Mouse (Mus musculus) limb, embryonic 11.5 days (tissue): Measurements from ENCODE around the gene Gm45521. TPM values are rescaled to one million over a fixed set of nuclear protein-coding genes. Genes with fewer than 3 reads are reported as not detected.
"Not testable (repeated sequence)": the region's sequence is repeated elsewhere in the genome, so short reads cannot be mapped to it uniquely, and the experiment has no call there.

Experiments used
- ATAC-seq: fragments of 200-750 bp; cut with Nextera tagmentation; 2 replicates; pipeline ENCODE4 v1.8.0; 2017; ENCODE audit warnings: low read depth; ENCODE audit not compliant: insufficient number of reproducible peaks, low FRiP score, low TSS enrichment
- DNase-seq: peaks from one replicate; pipeline ENCODE4 v3.0.0-alpha.2; 2015; ENCODE audit warnings: low spot score
- H3K27ac ChIP-seq: fragments of 300-500 bp; sonication (generic); replicated peaks from 2 replicates; pipeline ENCODE4 v1.5.1; 2014; ENCODE audit warnings: low read depth, mild to moderate bottlenecking, low read length
- H3K27me3 ChIP-seq: fragments of 300-500 bp; sonication (generic); 2 replicates; pipeline ENCODE4 v1.6.1; 2014; ENCODE audit warnings: mild to moderate bottlenecking, low read length, mixed read lengths; ENCODE audit not compliant: control insufficient read depth, insufficient read depth
- H3K36me3 ChIP-seq: fragments of 300-500 bp; sonication (generic); 2 replicates; pipeline ENCODE4 v1.6.1; 2014; ENCODE audit warnings: mild to moderate bottlenecking, low read length, moderate library complexity, mixed read lengths; ENCODE audit not compliant: control insufficient read depth, insufficient read depth
- H3K4me1 ChIP-seq: fragments of 300-500 bp; sonication (generic); 2 replicates; pipeline ENCODE4 v1.6.1; 2014; ENCODE audit warnings: low read length, mixed read lengths; ENCODE audit not compliant: control insufficient read depth, insufficient read depth
- H3K4me2 ChIP-seq: fragments of 300-500 bp; sonication (generic); 2 replicates; pipeline ENCODE4 v1.6.1; 2014; ENCODE audit warnings: low read depth, mild to moderate bottlenecking, moderate library complexity; ENCODE audit not compliant: severe bottlenecking
- H3K4me3 ChIP-seq: fragments of 300-500 bp; sonication (generic); 2 replicates; pipeline ENCODE4 v1.5.1; 2014; ENCODE audit warnings: low read depth, low read length
- H3K9ac ChIP-seq: fragments of 300-500 bp; sonication (generic); 2 replicates; pipeline ENCODE4 v1.6.1; 2014; ENCODE audit warnings: mild to moderate bottlenecking, low read length
- H3K9me3 ChIP-seq: fragments of 300-500 bp; sonication (generic); 2 replicates; pipeline ENCODE4 v1.6.1; 2016; ENCODE audit warnings: low read length; ENCODE audit not compliant: control insufficient read depth
- WGBS: fragments of 180-500 bp; shearing (Covaris S2); extraction: QIAGEN DNeasy Blood & Tissue Kit; methylation state at CpG from one replicate; pipeline ENCODE4 v1.1.7; 2014; 5-methylcytosine and 5-hydroxymethylcytosine counted together
- polyA plus RNA-seq: library from polyadenylated mRNA; unstranded; fragments of >200 nt; fragmentation: Nextera tagmentation; extraction: Ambion mirVana; gene quantifications from 2 replicates; pipeline ENCODE4 v1.2.1, GENCODE M21; 2014

Gm45521 gene
- polyA plus RNA-seq, 1 experiment from 2014 or later, result 0.31 TPM

GRCm38 (mm10) chr14:8003727-8004670 is 46.9 kb downstream of the Gm45521 start:
- Histone ChIP-seq H3K27ac (no peak overlapping the region), H3K9ac (peak overlapping the region; percentile 7; the same call in 1 of the 2 replicates), H3K27me3 (peaks cover 14% of the 10 kb centered on the region), H3K9me3 (no peaks in the 10 kb centered on the region), H3K36me3 (no peaks in the 10 kb centered on the region), H3K4me2 (peak overlapping the region; percentile 62), H3K4me3 (peak overlapping the region; percentile 47), H3K4me1 (peaks cover 12% of the 10 kb centered on the region; the same call in 1 of the 2 replicates)
- ATAC-seq (no peak), DNase-seq (no peak)
- 55% methylated on average over 18 of the region's 18 CpGs for WGBS

- H3K4me1 ChIP-seq, result peaks cover 12% of the 10 kb centered on the region; the same call in 1 of the 2 replicates
- not testable (repeated sequence) for ATAC-seq, H3K4me2 ChIP-seq, DNase-seq, H3K27ac ChIP-seq, H3K36me3 ChIP-seq, H3K27me3 ChIP-seq, H3K9me3 ChIP-seq, H3K4me3 ChIP-seq, H3K9ac ChIP-seq
- WGBS, result 63% methylated on average over 3 of the region's 3 CpGs
Measured at GRCm38 (mm10) chr14:8006061-8006460, 49.0 kb downstream of the Gm45521 start.

GRCm38 (mm10) chr14:8007084-8007483 is 50.0 kb downstream of the Gm45521 start:
- H3K36me3 ChIP-seq, result no peaks in the 10 kb centered on the region
- DNase-seq (no peak), ATAC-seq (0 out of 2 replicates have a peak, but pooled peaks have one; percentile 20)
- no peak overlapping the region for H3K4me2 ChIP-seq
- H3K4me3 ChIP-seq, result no peak overlapping the region
- H3K9ac ChIP-seq, result no peak overlapping the region
- no peaks in the 10 kb centered on the region for H3K9me3 ChIP-seq
- 0 out of 2 replicates have a peak, but pooled peaks cover 2% of the 10 kb centered on the region for H3K27me3 ChIP-seq
- peaks cover 12% of the 10 kb centered on the region; the same call in 1 of the 2 replicates for H3K4me1 ChIP-seq
- H3K27ac ChIP-seq, result 0 out of 2 replicates have a peak overlapping the region, but pooled peaks have one; percentile 30

GRCm38 (mm10) chr14:8007486-8007885 is 50.4 kb downstream of the Gm45521 start:
- peaks cover 12% of the 10 kb centered on the region; the same call in 1 of the 2 replicates for H3K4me1 ChIP-seq
- WGBS, result 38% methylated on average over 2 of the region's 2 CpGs

GRCm38 (mm10) chr14:8007923-8008322 is 50.8 kb downstream of the Gm45521 start:
- WGBS, result 80% methylated on average over 10 of the region's 10 CpGs
- DNase-seq (no peak), ATAC-seq (no peak)
- H3K4me2 ChIP-seq, result no peak overlapping the region
- H3K9me3 ChIP-seq, result no peaks in the 10 kb centered on the region
- no peak overlapping the region for H3K27ac ChIP-seq
- no peaks in the 10 kb centered on the region for H3K36me3 ChIP-seq
- 0 out of 2 replicates have a peak, but pooled peaks cover 2% of the 10 kb centered on the region for H3K27me3 ChIP-seq
- H3K4me1 ChIP-seq, result peaks cover 12% of the 10 kb centered on the region; the same call in 1 of the 2 replicates
- no peak overlapping the region for H3K9ac ChIP-seq
- no peak overlapping the region for H3K4me3 ChIP-seq

More at GRCm38 (mm10) chr14:8007486-8007885, 50.4 kb downstream of the Gm45521 start:
- Histone ChIP-seq H3K36me3 (no peaks in the 10 kb centered on the region), H3K27me3 (0 out of 2 replicates have a peak, but pooled peaks cover 2% of the 10 kb centered on the region), H3K9ac (no peak overlapping the region), H3K27ac (no peak overlapping the region), H3K4me3 (no peak overlapping the region), H3K4me2 (no peak overlapping the region), H3K9me3 (no peaks in the 10 kb centered on the region)
- DNase-seq (no peak), ATAC-seq (0 out of 2 replicates have a peak, but pooled peaks have one; percentile 35)

Other genes with a start within 250 kb of the Gm45521 start
- gene Gm26661, start 165.7 kb upstream of the Gm45521 start, polyA plus RNA-seq, result not detected in 2 replicates
- gene Flnb, start 139.3 kb upstream of the Gm45521 start, polyA plus RNA-seq, result 35.0 and 37.9 TPM in 2 replicates
- gene Dnase1l3, start 37.3 kb downstream of the Gm45521 start, polyA plus RNA-seq, result 0.04 TPM in 1 of 2 replicates, not detected in the other
- gene Abhd6, start 45.6 kb downstream of the Gm45521 start, polyA plus RNA-seq, result 22.8 and 23.8 TPM in 2 replicates
- gene Rpp14, start 123.1 kb downstream of the Gm45521 start, polyA plus RNA-seq, result 60.2 and 65.0 TPM in 2 replicates
- gene Pxk, start 140.9 kb downstream of the Gm45521 start, polyA plus RNA-seq, result 26.2 and 28.2 TPM in 2 replicates
- 210 and 214 TPM in 2 replicates for gene Pdhb, start 215.7 kb downstream of the Gm45521 start, polyA plus RNA-seq